Mouse (Mus musculus): ENCODE measurements around the gene Stt3b. TPM values are rescaled to one million over a fixed set of nuclear protein-coding genes. Genes with fewer than 3 reads are reported as not detected.

Gene Stt3b
- polyA plus RNA-seq, 1 experiment from 2014 or later, result 72.0 TPM

GRCm38 (mm10) chr9:115261896-115262295 is 48.3 kb downstream of the Stt3b start:
- no peaks in the 10 kb centered on the region for H3K4me1 ChIP-seq (replicated peaks; ENCODE audit: insufficient read depth, low read length)
- 66% methylated on average over 5 of the region's 5 CpGs for WGBS
- H3K36me3 ChIP-seq (ENCODE audit: insufficient read depth, low read length), result peaks cover 12% of the 10 kb centered on the region
- H3K4me2 ChIP-seq (ENCODE audit: low read length), result no peak overlapping the region
- H3K27ac ChIP-seq, result 0 out of 2 replicates have a peak overlapping the region, but pooled peaks have one; percentile 19
- no peak for TF ChIP-seq CTCF (IDR thresholded peaks at IDR 0.05; ENCODE audit: low read depth)
- H3K9ac ChIP-seq (ENCODE audit: low read depth, low read length), result no peak overlapping the region
- H3K4me3 ChIP-seq (replicated peaks; ENCODE audit: low read depth, low read length), result no peak overlapping the region
- no peaks in the 10 kb centered on the region for H3K27me3 ChIP-seq (ENCODE audit: insufficient read depth, low read length)
- DNase-seq (ENCODE audit: low spot score) (no peak), ATAC-seq (replicated peaks; ENCODE audit: low FRiP score, low read depth) (no peak)
- H3K9me3 ChIP-seq (replicated peaks; ENCODE audit: low read length), result no peaks in the 10 kb centered on the region

- Histone ChIP-seq H3K27me3 (ENCODE audit: insufficient read depth, low read length) (no peaks in the 10 kb centered on the region), H3K9ac (ENCODE audit: low read depth, low read length) (no peak overlapping the region), H3K4me3 (replicated peaks; ENCODE audit: low read depth, low read length) (no peak overlapping the region), H3K4me2 (ENCODE audit: low read length) (no peak overlapping the region), H3K9me3 (replicated peaks; ENCODE audit: low read length) (no peaks in the 10 kb centered on the region), H3K4me1 (replicated peaks; ENCODE audit: insufficient read depth, low read length) (no peaks in the 10 kb centered on the region), H3K36me3 (ENCODE audit: insufficient read depth, low read length) (peaks cover 16% of the 10 kb centered on the region), H3K27ac (no peak overlapping the region)
- DNase-seq (ENCODE audit: low spot score), result peak; percentile 51
- TF ChIP-seq CTCF (IDR thresholded peaks at IDR 0.05; ENCODE audit: low read depth), result peak; percentile 68
- 70% methylated on average over 8 of the region's 8 CpGs for WGBS
- ATAC-seq (replicated peaks; ENCODE audit: low FRiP score, low read depth), result no peak
Observed at GRCm38 (mm10) chr9:115261456-115261855, 48.8 kb downstream of the Stt3b start.

GRCm38 (mm10) chr9:115260464-115260863 is 49.8 kb downstream of the Stt3b start:
- Histone ChIP-seq H3K4me3 (replicated peaks; ENCODE audit: low read depth, low read length) (no peak overlapping the region), H3K27me3 (ENCODE audit: insufficient read depth, low read length) (no peaks in the 10 kb centered on the region), H3K36me3 (ENCODE audit: insufficient read depth, low read length) (peaks cover 17% of the 10 kb centered on the region), H3K27ac (no peak overlapping the region), H3K4me1 (replicated peaks; ENCODE audit: insufficient read depth, low read length) (no peaks in the 10 kb centered on the region), H3K9me3 (replicated peaks; ENCODE audit: low read length) (no peaks in the 10 kb centered on the region), H3K9ac (ENCODE audit: low read depth, low read length) (no peak overlapping the region), H3K4me2 (ENCODE audit: low read length) (no peak overlapping the region)
- ATAC-seq (replicated peaks; ENCODE audit: low FRiP score, low read depth) (no peak), DNase-seq (ENCODE audit: low spot score) (no peak)
- no peak for TF ChIP-seq CTCF (IDR thresholded peaks at IDR 0.05; ENCODE audit: low read depth)
- WGBS, result 87% methylated on average over 7 of the region's 7 CpGs

- Histone ChIP-seq H3K9ac (ENCODE audit: low read depth, low read length) (no peak overlapping the region), H3K4me1 (replicated peaks; ENCODE audit: insufficient read depth, low read length) (no peaks in the 10 kb centered on the region), H3K4me2 (ENCODE audit: low read length) (no peak overlapping the region), H3K4me3 (replicated peaks; ENCODE audit: low read depth, low read length) (no peak overlapping the region), H3K27ac (no peak overlapping the region), H3K27me3 (ENCODE audit: insufficient read depth, low read length) (no peaks in the 10 kb centered on the region), H3K36me3 (ENCODE audit: insufficient read depth, low read length) (peaks cover 16% of the 10 kb centered on the region), H3K9me3 (replicated peaks; ENCODE audit: low read length) (no peaks in the 10 kb centered on the region)
- TF ChIP-seq CTCF (IDR thresholded peaks at IDR 0.05; ENCODE audit: low read depth), result no peak
- ATAC-seq (replicated peaks; ENCODE audit: low FRiP score, low read depth), result no peak
- 88% methylated on average over 4 of the region's 4 CpGs for WGBS
- DNase-seq (ENCODE audit: low spot score), result no peak
Observed at GRCm38 (mm10) chr9:115259866-115260265, 50.4 kb downstream of the Stt3b start.

- Histone ChIP-seq H3K4me2 (ENCODE audit: low read length) (no peak overlapping the region), H3K4me1 (replicated peaks; ENCODE audit: insufficient read depth, low read length) (no peaks in the 10 kb centered on the region), H3K9me3 (replicated peaks; ENCODE audit: low read length) (no peaks in the 10 kb centered on the region), H3K4me3 (replicated peaks; ENCODE audit: low read depth, low read length) (no peak overlapping the region), H3K27ac (no peak overlapping the region), H3K27me3 (ENCODE audit: insufficient read depth, low read length) (no peaks in the 10 kb centered on the region), H3K36me3 (ENCODE audit: insufficient read depth, low read length) (peaks cover 21% of the 10 kb centered on the region), H3K9ac (ENCODE audit: low read depth, low read length) (no peak overlapping the region)
- TF ChIP-seq CTCF (IDR thresholded peaks at IDR 0.05; ENCODE audit: low read depth), result no peak
- DNase-seq (ENCODE audit: low spot score), result peak; percentile 72
- no peak; the same call in 1 of the 2 replicates for ATAC-seq (replicated peaks; ENCODE audit: low FRiP score, low read depth)
- WGBS, result 26% methylated on average over 6 of the region's 6 CpGs
Observed at GRCm38 (mm10) chr9:115257733-115258286, 52.4 kb downstream of the Stt3b start.

GRCm38 (mm10) chr9:115249145-115249544 is 61.1 kb downstream of the Stt3b start:
- no peak for TF ChIP-seq CTCF (IDR thresholded peaks at IDR 0.05; ENCODE audit: low read depth)
- Histone ChIP-seq H3K4me3 (replicated peaks; ENCODE audit: low read depth, low read length) (no peak overlapping the region), H3K9ac (ENCODE audit: low read depth, low read length) (no peak overlapping the region), H3K4me2 (ENCODE audit: low read length) (no peak overlapping the region), H3K4me1 (replicated peaks; ENCODE audit: insufficient read depth, low read length) (no peaks in the 10 kb centered on the region), H3K36me3 (ENCODE audit: insufficient read depth, low read length) (peaks cover 66% of the 10 kb centered on the region), H3K27me3 (ENCODE audit: insufficient read depth, low read length) (no peaks in the 10 kb centered on the region), H3K27ac (no peak overlapping the region), H3K9me3 (replicated peaks; ENCODE audit: low read length) (no peaks in the 10 kb centered on the region)
- no peak for ATAC-seq (replicated peaks; ENCODE audit: low FRiP score, low read depth)
- 73% methylated on average over 5 of the region's 5 CpGs for WGBS
- DNase-seq (ENCODE audit: low spot score), result no peak

- TF ChIP-seq CTCF (IDR thresholded peaks at IDR 0.05; ENCODE audit: low read depth), result no peak
Observed at GRCm38 (mm10) chr9:115245092-115245491, 65.1 kb downstream of the Stt3b start.

More at GRCm38 (mm10) chr9:115245092-115245491, 65.1 kb downstream of the Stt3b start:
- ATAC-seq (replicated peaks; ENCODE audit: low FRiP score, low read depth) (no peak), DNase-seq (ENCODE audit: low spot score) (no peak)
- H3K4me2 ChIP-seq (ENCODE audit: low read length), result no peak overlapping the region
- no peak overlapping the region for H3K9ac ChIP-seq (ENCODE audit: low read depth, low read length)
- H3K27ac ChIP-seq, result no peak overlapping the region
- H3K27me3 ChIP-seq (ENCODE audit: insufficient read depth, low read length), result no peaks in the 10 kb centered on the region
- no peaks in the 10 kb centered on the region for H3K4me1 ChIP-seq (replicated peaks; ENCODE audit: insufficient read depth, low read length)
- H3K9me3 ChIP-seq (replicated peaks; ENCODE audit: low read length), result no peaks in the 10 kb centered on the region
- WGBS, result 86% methylated on average over 6 of the region's 6 CpGs
- H3K4me3 ChIP-seq (replicated peaks; ENCODE audit: low read depth, low read length), result no peak overlapping the region
- peaks cover 71% of the 10 kb centered on the region for H3K36me3 ChIP-seq (ENCODE audit: insufficient read depth, low read length)
